Mouse (Mus musculus): ENCODE data around the gene Gria2. TPM values are rescaled to one million over a fixed set of nuclear protein-coding genes. Genes with fewer than 3 reads are reported as not detected.
A peak's percentile ranks its signal among the peaks of the same experiment; 100 is the strongest.

The Gria2 gene
- total RNA-seq (2021): 100 to 1,000 TPM; 535 to 547 TPM
- long read RNA-seq, experiment 1, full-length matches to known transcripts: 336 of 511 reads
- long read RNA-seq, experiment 1, partial matches to known transcripts: 94 of 511 reads
- long read RNA-seq, experiment 1, other reads (novel, unspliced or antisense): 81 of 511 reads
- long read RNA-seq, experiment 2, full-length matches to known transcripts: 230 of 366 reads
- long read RNA-seq, experiment 2, partial matches to known transcripts: 60 of 366 reads
- long read RNA-seq, experiment 2, other reads (novel, unspliced or antisense): 76 of 366 reads

DNA sequence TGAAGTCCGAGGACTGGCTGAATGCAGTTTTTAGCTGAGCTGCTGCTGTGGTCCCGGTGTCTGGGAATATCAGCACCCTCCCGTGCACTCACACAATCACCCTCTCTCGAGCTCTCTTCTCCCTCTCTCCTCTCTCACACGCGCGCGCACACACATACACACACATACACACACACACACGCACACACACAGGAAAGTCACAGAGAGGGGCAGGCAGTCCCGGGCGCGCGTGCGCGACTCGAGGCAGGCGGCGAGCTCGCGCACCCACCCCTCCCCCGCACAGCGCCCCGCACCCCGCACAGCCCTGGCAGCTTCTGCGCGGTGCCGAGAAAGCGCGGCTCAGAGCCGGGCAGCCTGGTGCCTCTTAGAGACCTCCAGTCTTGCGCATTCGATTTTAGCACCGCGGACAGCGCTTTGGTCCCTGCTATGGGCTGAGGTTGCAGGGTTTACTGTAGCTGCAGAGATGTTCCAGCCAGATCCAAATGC is at the start of gene Gria2:
TSS of gene Gria2 (minus strand) at position 240 of the 486 bp plus-strand sequence.
- intact Hi-C loops (cut with DNase I): loop anchor here (2.0 to 10.0 kb wide), 9 partner anchors 75 to 1125 kb away; partner anchors contain the start of genes Glrb, Pdgfc and Tmem144
- peak within 1 kb of the TSS; percentile 86 for H3K4me3 ChIP-seq
- H3K27ac ChIP-seq: peak within 1 kb of the TSS; percentile 93
- DNase-seq (ENCODE audit: extremely low spot score in 1 of 2, low spot score in 2 of 2): peak; percentile 88 to 89
- TF ChIP-seq CTCF (IDR thresholded peaks at IDR 0.05): no peak

- H3K4me3 ChIP-seq: no peak overlapping the region
- no peak for TF ChIP-seq CTCF (IDR thresholded peaks at IDR 0.05)
- DNase-seq (ENCODE audit: extremely low spot score in 1 of 2, low spot score in 2 of 2): peak in 1 of 2 experiments; percentile 17
- H3K27ac ChIP-seq: no peak overlapping the region
- intact Hi-C loops (cut with DNase I): no loop called here
Observed at GRCm38 (mm10) chr3:80850947-80851346, 48.3 kb upstream of the Gria2 start.

DNA sequence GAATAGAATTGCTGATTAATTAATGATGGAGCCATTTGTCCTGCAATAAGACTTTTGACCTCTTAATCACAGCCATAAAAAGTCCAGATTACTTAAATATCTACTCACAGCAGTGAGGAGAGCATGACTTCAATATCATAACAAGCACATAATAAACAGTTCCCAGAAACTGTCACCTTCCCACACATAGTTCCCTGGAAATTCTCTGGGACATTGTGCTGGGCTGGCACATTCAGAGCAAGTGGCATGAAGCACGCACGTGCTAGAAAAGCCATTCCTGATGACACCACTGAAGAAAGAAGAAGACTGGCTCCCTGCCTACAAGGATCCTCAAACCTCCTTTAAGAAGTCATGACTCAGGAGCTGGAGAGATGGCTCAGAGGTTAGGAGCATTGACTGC is 43.0 kb upstream of the Gria2 start:
- no peak for DNase-seq (ENCODE audit: extremely low spot score in 1 of 2, low spot score in 2 of 2)
- no peak for TF ChIP-seq CTCF (IDR thresholded peaks at IDR 0.05)
- Histone ChIP-seq H3K27ac (no peak overlapping the region), H3K4me3 (no peak overlapping the region)
- intact Hi-C loops (cut with DNase I): no loop called here

- Histone ChIP-seq H3K4me3 (no peak overlapping the region), H3K27ac (no peak overlapping the region)
- no peak for TF ChIP-seq CTCF (IDR thresholded peaks at IDR 0.05)
- intact Hi-C loops (cut with DNase I): no loop called here
- DNase-seq (ENCODE audit: extremely low spot score in 1 of 2, low spot score in 2 of 2): no peak
Observed at GRCm38 (mm10) chr3:80839845-80840244, 37.2 kb upstream of the Gria2 start.

DNA sequence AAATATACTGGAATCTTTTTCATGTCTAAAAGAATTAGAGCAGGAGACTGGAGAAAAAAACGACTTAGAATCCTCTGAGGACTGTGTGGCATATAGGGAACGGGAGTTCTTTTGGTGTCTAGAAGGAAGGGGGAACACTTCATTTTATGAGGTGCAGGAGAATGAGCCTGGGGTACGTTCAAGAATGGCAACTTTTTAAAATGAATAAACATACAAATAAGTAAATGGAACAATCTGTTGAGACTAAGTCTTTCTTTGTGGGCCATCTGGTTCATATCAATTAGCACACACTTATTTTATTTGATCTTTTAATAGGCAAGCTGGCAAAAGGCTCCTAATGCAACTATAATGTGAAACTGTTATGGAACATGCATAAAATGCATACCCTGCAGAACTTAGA is 34.9 kb upstream of the Gria2 start:
- H3K4me3 ChIP-seq: no peak overlapping the region
- intact Hi-C loops (cut with DNase I): no loop called here
- H3K27ac ChIP-seq: no peak overlapping the region
- no peak for TF ChIP-seq CTCF (IDR thresholded peaks at IDR 0.05)
- DNase-seq (ENCODE audit: extremely low spot score in 1 of 2, low spot score in 2 of 2): no peak

DNA sequence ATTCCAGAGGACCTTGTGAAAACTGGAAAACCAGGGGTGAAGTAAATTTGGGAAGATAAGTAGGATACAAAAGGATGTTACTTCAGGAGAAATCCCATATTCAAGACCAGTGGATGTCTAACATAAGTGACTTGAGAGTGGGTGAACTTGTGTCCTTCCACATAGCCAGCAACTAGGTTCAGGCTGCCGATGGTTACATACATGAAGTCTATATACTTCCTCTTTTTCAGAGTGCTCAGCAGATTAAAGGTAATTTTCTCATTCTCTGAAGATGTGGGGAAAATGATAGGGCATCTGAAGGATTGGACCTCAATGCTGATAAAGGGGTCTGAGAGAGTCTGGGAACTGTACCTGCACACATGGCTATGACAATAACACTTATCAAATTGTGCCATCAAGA is 21.3 kb upstream of the Gria2 start:
- H3K27ac ChIP-seq: no peak overlapping the region
- no peak for TF ChIP-seq CTCF (IDR thresholded peaks at IDR 0.05)
- intact Hi-C loops (cut with DNase I): no loop called here
- no peak for DNase-seq (ENCODE audit: extremely low spot score in 1 of 2, low spot score in 2 of 2)
- no peak overlapping the region for H3K4me3 ChIP-seq

GRCm38 (mm10) chr3:80818619-80819018 is 16.0 kb upstream of the Gria2 start:
- no peak for TF ChIP-seq CTCF (IDR thresholded peaks at IDR 0.05)
- H3K27ac ChIP-seq: peak overlapping the region; percentile 44; the same call in 1 of the 2 replicates
- intact Hi-C loops (cut with DNase I): no loop called here
- H3K4me3 ChIP-seq: no peak overlapping the region
- no peak for DNase-seq (ENCODE audit: extremely low spot score in 1 of 2, low spot score in 2 of 2)

GRCm38 (mm10) chr3:80813734-80814133 is 11.1 kb upstream of the Gria2 start:
- Histone ChIP-seq H3K27ac (no peak overlapping the region), H3K4me3 (no peak overlapping the region)
- DNase-seq (ENCODE audit: extremely low spot score in 1 of 2, low spot score in 2 of 2): no peak
- no peak for TF ChIP-seq CTCF (IDR thresholded peaks at IDR 0.05)
- intact Hi-C loops (cut with DNase I): no loop called here

GRCm38 (mm10) chr3:80812237-80812636 is 9.6 kb upstream of the Gria2 start:
- intact Hi-C loops (cut with DNase I): no loop called here
- H3K27ac ChIP-seq: no peak overlapping the region
- no peak for TF ChIP-seq CTCF (IDR thresholded peaks at IDR 0.05)
- no peak overlapping the region for H3K4me3 ChIP-seq
- DNase-seq (ENCODE audit: extremely low spot score in 1 of 2, low spot score in 2 of 2): no peak

DNA sequence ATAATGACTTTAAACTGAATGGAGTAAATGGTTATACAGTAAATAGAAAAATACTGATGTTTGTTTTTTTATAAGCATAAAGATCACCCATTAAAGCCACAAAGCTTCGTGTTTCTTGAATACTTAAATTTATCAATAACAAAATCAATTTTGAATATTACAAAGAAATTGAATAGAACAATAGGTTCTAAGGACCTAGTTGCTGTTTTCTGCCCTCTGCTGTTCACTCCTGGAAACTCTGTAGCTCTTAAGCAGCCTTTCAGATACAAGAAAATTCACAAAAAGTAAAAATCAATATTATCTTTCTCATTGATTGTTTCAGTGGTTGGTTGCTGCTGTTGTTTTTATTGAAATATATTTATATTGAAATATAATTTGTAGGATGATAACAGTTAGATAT is 2.7 kb upstream of the Gria2 start:
- Histone ChIP-seq H3K4me3 (no peak overlapping the region), H3K27ac (no peak overlapping the region)
- TF ChIP-seq CTCF (IDR thresholded peaks at IDR 0.05): peak; percentile 73
- DNase-seq (ENCODE audit: extremely low spot score in 1 of 2, low spot score in 2 of 2): no peak
- intact Hi-C loops (cut with DNase I): loop anchor here (1.0 to 10.0 kb wide), 3 partner anchors 381 to 951 kb away; partner anchors contain the start of gene Tmem144

DNA sequence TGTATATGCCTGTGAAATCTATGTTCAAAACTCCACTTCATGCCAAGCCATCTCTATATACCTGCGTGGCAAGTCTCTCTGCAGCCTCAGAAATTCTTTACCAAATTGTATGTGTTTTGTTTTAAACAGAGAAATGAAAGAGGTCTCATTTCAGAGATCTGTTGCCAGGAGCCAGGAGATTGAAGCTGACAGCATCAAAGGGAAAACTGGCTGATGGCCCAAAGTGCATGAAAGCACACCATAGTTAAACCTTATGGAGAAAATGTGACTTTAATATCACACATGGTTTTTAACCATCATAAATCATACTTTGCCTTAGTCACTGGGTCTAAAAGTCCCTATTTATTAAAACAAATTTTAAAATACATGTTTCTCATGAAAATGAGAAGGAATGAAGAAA is 1.2 kb upstream of the Gria2 start:
- H3K27ac ChIP-seq: peak overlapping the region; percentile 93
- no peak for TF ChIP-seq CTCF (IDR thresholded peaks at IDR 0.05)
- DNase-seq (ENCODE audit: extremely low spot score in 1 of 2, low spot score in 2 of 2): no peak
- no peak overlapping the region for H3K4me3 ChIP-seq
- intact Hi-C loops (cut with DNase I): loop anchor here (2.0 to 10.0 kb wide), 9 partner anchors 77 to 1123 kb away; partner anchors contain the start of genes Glrb, Pdgfc and Tmem144

GRCm38 (mm10) chr3:80803211-80803610 is 576 bp upstream of the Gria2 start:
- intact Hi-C loops (cut with DNase I): loop anchor here (2.0 to 10.0 kb wide), 9 partner anchors 76 to 1124 kb away; partner anchors contain the start of genes Glrb, Pdgfc and Tmem144
- no peak for DNase-seq (ENCODE audit: extremely low spot score in 1 of 2, low spot score in 2 of 2)

More at GRCm38 (mm10) chr3:80803211-80803610, 576 bp upstream of the Gria2 start:
- Histone ChIP-seq H3K27ac (peak overlapping the region; percentile 93), H3K4me3 (peak overlapping the region; percentile 86)
- TF ChIP-seq CTCF (IDR thresholded peaks at IDR 0.05): no peak

All from left cerebral cortex, adult 2 months (tissue).